Mouse (Mus musculus): ENCODE measurements at regions not wholly inside any gene's neighbourhood (a gene's known extent, or its start where the extent isn't known, plus 50 kb on each side); places are given as distances from the start of the nearest gene placed in this dataset.

GRCm38 (mm10) chr6:101921186-101921585 lies 543.5 kb upstream of the Pdzrn3 start:
- no peak overlapping the region for H3K4me3 ChIP-seq (ENCODE audit: control insufficient read depth in 1 of 2, insufficient read depth in 1 of 2, low read depth in 1 of 2, low read length in 2 of 2)
- no peak overlapping the region for H3K27ac ChIP-seq (replicated peaks in 1 of 2; ENCODE audit: control insufficient read depth in 1 of 2, insufficient read depth in 1 of 2, low read depth in 2 of 2, low read length in 2 of 2)
- H3K9ac ChIP-seq (ENCODE audit: low read length), result no peak overlapping the region
- H3K36me3 ChIP-seq (ENCODE audit: control insufficient read depth, insufficient read depth, low read length), result no peaks in the 10 kb centered on the region
- H3K4me2 ChIP-seq (ENCODE audit: low read length), result no peak overlapping the region
- no peak for ATAC-seq (ENCODE audit: insufficient number of reproducible peaks, insufficient read depth, low FRiP score, low read depth)
- no peaks in the 10 kb centered on the region for H3K9me3 ChIP-seq (ENCODE audit: control insufficient read depth, low read length)
- H3K27me3 ChIP-seq (ENCODE audit: control insufficient read depth, insufficient read depth, low read length), result no peaks in the 10 kb centered on the region
- no peaks in the 10 kb centered on the region for H3K4me1 ChIP-seq (ENCODE audit: control insufficient read depth in 2 of 2, insufficient read depth in 2 of 2, low read length in 2 of 2)

- Histone ChIP-seq H3K9me3 (ENCODE audit: control insufficient read depth, low read length) (no peaks in the 10 kb centered on the region), H3K9ac (ENCODE audit: low read length) (no peak overlapping the region), H3K4me1 (ENCODE audit: control insufficient read depth in 2 of 2, insufficient read depth in 2 of 2, low read length in 2 of 2) (no peaks in the 10 kb centered on the region), H3K4me2 (ENCODE audit: low read length) (no peak overlapping the region), H3K4me3 (ENCODE audit: control insufficient read depth in 1 of 2, insufficient read depth in 1 of 2, low read depth in 1 of 2, low read length in 2 of 2) (no peak overlapping the region), H3K27ac (replicated peaks in 1 of 2; ENCODE audit: control insufficient read depth in 1 of 2, insufficient read depth in 1 of 2, low read depth in 2 of 2, low read length in 2 of 2) (no peak overlapping the region), H3K27me3 (ENCODE audit: control insufficient read depth, insufficient read depth, low read length) (no peaks in the 10 kb centered on the region), H3K36me3 (ENCODE audit: control insufficient read depth, insufficient read depth, low read length) (no peaks in the 10 kb centered on the region)
- ATAC-seq (ENCODE audit: insufficient number of reproducible peaks, insufficient read depth, low FRiP score, low read depth), result no peak
Measured at GRCm38 (mm10) chr6:101918914-101919313, 541.2 kb upstream of the Pdzrn3 start.

- no peak overlapping the region for H3K4me2 ChIP-seq (ENCODE audit: low read length)
- H3K9me3 ChIP-seq (ENCODE audit: control insufficient read depth, low read length), result no peaks in the 10 kb centered on the region
- H3K9ac ChIP-seq (ENCODE audit: low read length), result no peak overlapping the region
- ATAC-seq (ENCODE audit: insufficient number of reproducible peaks, insufficient read depth, low FRiP score, low read depth), result no peak
- no peak overlapping the region for H3K27ac ChIP-seq (replicated peaks in 1 of 2; ENCODE audit: control insufficient read depth in 1 of 2, insufficient read depth in 1 of 2, low read depth in 2 of 2, low read length in 2 of 2)
- no peaks in the 10 kb centered on the region for H3K4me1 ChIP-seq (ENCODE audit: control insufficient read depth in 2 of 2, insufficient read depth in 2 of 2, low read length in 2 of 2)
- 81% methylated on average over 2 of the region's 2 CpGs for WGBS
- no peak overlapping the region for H3K4me3 ChIP-seq (ENCODE audit: control insufficient read depth in 1 of 2, insufficient read depth in 1 of 2, low read depth in 1 of 2, low read length in 2 of 2)
- H3K27me3 ChIP-seq (ENCODE audit: control insufficient read depth, insufficient read depth, low read length), result no peaks in the 10 kb centered on the region
- H3K36me3 ChIP-seq (ENCODE audit: control insufficient read depth, insufficient read depth, low read length), result no peaks in the 10 kb centered on the region
Measured at GRCm38 (mm10) chr6:101905029-101905342, 527.3 kb upstream of the Pdzrn3 start.

GRCm38 (mm10) chr6:101904234-101905028 lies 526.7 kb upstream of the Pdzrn3 start:
- Histone ChIP-seq H3K27ac (replicated peaks in 1 of 2; ENCODE audit: control insufficient read depth in 1 of 2, insufficient read depth in 1 of 2, low read depth in 2 of 2, low read length in 2 of 2) (no peak overlapping the region), H3K9me3 (ENCODE audit: control insufficient read depth, low read length) (no peaks in the 10 kb centered on the region), H3K27me3 (ENCODE audit: control insufficient read depth, insufficient read depth, low read length) (no peaks in the 10 kb centered on the region), H3K36me3 (ENCODE audit: control insufficient read depth, insufficient read depth, low read length) (no peaks in the 10 kb centered on the region), H3K4me3 (ENCODE audit: control insufficient read depth in 1 of 2, insufficient read depth in 1 of 2, low read depth in 1 of 2, low read length in 2 of 2) (no peak overlapping the region), H3K4me1 (ENCODE audit: control insufficient read depth in 2 of 2, insufficient read depth in 2 of 2, low read length in 2 of 2) (no peaks in the 10 kb centered on the region; a peak in 1 of 4 replicates), H3K9ac (ENCODE audit: low read length) (no peak overlapping the region), H3K4me2 (ENCODE audit: low read length) (no peak overlapping the region)
- no peak for ATAC-seq (ENCODE audit: insufficient number of reproducible peaks, insufficient read depth, low FRiP score, low read depth)
- 48% methylated on average over 2 of the region's 2 CpGs for WGBS

GRCm38 (mm10) chr6:101902276-101902675 lies 524.6 kb upstream of the Pdzrn3 start:
- no peak for ATAC-seq (ENCODE audit: insufficient number of reproducible peaks, insufficient read depth, low FRiP score, low read depth)
- WGBS, result 61% methylated on average over 2 of the region's 2 CpGs

GRCm38 (mm10) chr6:101898544-101898943 lies 520.8 kb upstream of the Pdzrn3 start:
- Histone ChIP-seq H3K4me3 (ENCODE audit: control insufficient read depth in 1 of 2, insufficient read depth in 1 of 2, low read depth in 1 of 2, low read length in 2 of 2) (no peak overlapping the region), H3K9ac (ENCODE audit: low read length) (no peak overlapping the region), H3K36me3 (ENCODE audit: control insufficient read depth, insufficient read depth, low read length) (no peaks in the 10 kb centered on the region), H3K4me1 (ENCODE audit: control insufficient read depth in 2 of 2, insufficient read depth in 2 of 2, low read length in 2 of 2) (peaks cover 6 to 9% of the 10 kb centered on the region in 2 experiments; a peak in 3 of 4 replicates), H3K27ac (replicated peaks in 1 of 2; ENCODE audit: control insufficient read depth in 1 of 2, insufficient read depth in 1 of 2, low read depth in 2 of 2, low read length in 2 of 2) (peak overlapping the region; percentile 68 to 74), H3K9me3 (ENCODE audit: control insufficient read depth, low read length) (no peaks in the 10 kb centered on the region), H3K27me3 (ENCODE audit: control insufficient read depth, insufficient read depth, low read length) (no peaks in the 10 kb centered on the region), H3K4me2 (ENCODE audit: low read length) (no peak overlapping the region)
- 31% methylated on average over 4 of the region's 4 CpGs for WGBS
- peak; percentile 86 for ATAC-seq (ENCODE audit: insufficient number of reproducible peaks, insufficient read depth, low FRiP score, low read depth)

More at GRCm38 (mm10) chr6:101902276-101902675, 524.6 kb upstream of the Pdzrn3 start:
- Histone ChIP-seq H3K9me3 (ENCODE audit: control insufficient read depth, low read length) (no peaks in the 10 kb centered on the region), H3K27me3 (ENCODE audit: control insufficient read depth, insufficient read depth, low read length) (no peaks in the 10 kb centered on the region), H3K4me1 (ENCODE audit: control insufficient read depth in 2 of 2, insufficient read depth in 2 of 2, low read length in 2 of 2) (peaks cover 6 to 9% of the 10 kb centered on the region in 2 experiments; a peak in 3 of 4 replicates), H3K4me2 (ENCODE audit: low read length) (no peak overlapping the region), H3K9ac (ENCODE audit: low read length) (no peak overlapping the region), H3K36me3 (ENCODE audit: control insufficient read depth, insufficient read depth, low read length) (no peaks in the 10 kb centered on the region), H3K4me3 (ENCODE audit: control insufficient read depth in 1 of 2, insufficient read depth in 1 of 2, low read depth in 1 of 2, low read length in 2 of 2) (no peak overlapping the region), H3K27ac (replicated peaks in 1 of 2; ENCODE audit: control insufficient read depth in 1 of 2, insufficient read depth in 1 of 2, low read depth in 2 of 2, low read length in 2 of 2) (no peak overlapping the region)

GRCm38 (mm10) chr6:101890655-101891054 lies 513.0 kb upstream of the Pdzrn3 start:
- ATAC-seq (ENCODE audit: insufficient number of reproducible peaks, insufficient read depth, low FRiP score, low read depth), result no peak
- Histone ChIP-seq H3K27me3 (ENCODE audit: control insufficient read depth, insufficient read depth, low read length) (no peaks in the 10 kb centered on the region), H3K27ac (replicated peaks in 1 of 2; ENCODE audit: control insufficient read depth in 1 of 2, insufficient read depth in 1 of 2, low read depth in 2 of 2, low read length in 2 of 2) (no peak overlapping the region), H3K9me3 (ENCODE audit: control insufficient read depth, low read length) (no peaks in the 10 kb centered on the region), H3K4me1 (ENCODE audit: control insufficient read depth in 2 of 2, insufficient read depth in 2 of 2, low read length in 2 of 2) (no peaks in the 10 kb centered on the region), H3K4me2 (ENCODE audit: low read length) (no peak overlapping the region), H3K9ac (ENCODE audit: low read length) (no peak overlapping the region), H3K36me3 (ENCODE audit: control insufficient read depth, insufficient read depth, low read length) (no peaks in the 10 kb centered on the region), H3K4me3 (ENCODE audit: control insufficient read depth in 1 of 2, insufficient read depth in 1 of 2, low read depth in 1 of 2, low read length in 2 of 2) (no peak overlapping the region)

- no peak overlapping the region for H3K4me2 ChIP-seq (ENCODE audit: low read length)
- H3K4me3 ChIP-seq (ENCODE audit: control insufficient read depth in 1 of 2, insufficient read depth in 1 of 2, low read depth in 1 of 2, low read length in 2 of 2), result no peak overlapping the region
- H3K4me1 ChIP-seq (ENCODE audit: control insufficient read depth in 2 of 2, insufficient read depth in 2 of 2, low read length in 2 of 2), result peaks cover 6 to 9% of the 10 kb centered on the region in 2 experiments; a peak in 2 of 4 replicates
- H3K27me3 ChIP-seq (ENCODE audit: control insufficient read depth, insufficient read depth, low read length), result no peaks in the 10 kb centered on the region
- 49% methylated on average over 4 of the region's 4 CpGs for WGBS
- H3K27ac ChIP-seq (replicated peaks in 1 of 2; ENCODE audit: control insufficient read depth in 1 of 2, insufficient read depth in 1 of 2, low read depth in 2 of 2, low read length in 2 of 2), result 0 out of 4 replicates have a peak overlapping the region, but pooled peaks of 1 of the 2 experiments have one; percentile 9
- ATAC-seq (ENCODE audit: insufficient number of reproducible peaks, insufficient read depth, low FRiP score, low read depth), result no peak
- no peaks in the 10 kb centered on the region for H3K9me3 ChIP-seq (ENCODE audit: control insufficient read depth, low read length)
- no peaks in the 10 kb centered on the region for H3K36me3 ChIP-seq (ENCODE audit: control insufficient read depth, insufficient read depth, low read length)
- H3K9ac ChIP-seq (ENCODE audit: low read length), result no peak overlapping the region
Measured at GRCm38 (mm10) chr6:101882938-101883337, 505.2 kb upstream of the Pdzrn3 start.
